Mouse (Mus musculus) testis, postnatal 14 days (tissue): ENCODE measurements around the gene Gm5901.

Experiments used
- DNase-seq: peaks from one replicate; pipeline ENCODE4 v3.0.0; 2021; ENCODE audit warnings: low spot score

The Gm5901 gene

DNA sequence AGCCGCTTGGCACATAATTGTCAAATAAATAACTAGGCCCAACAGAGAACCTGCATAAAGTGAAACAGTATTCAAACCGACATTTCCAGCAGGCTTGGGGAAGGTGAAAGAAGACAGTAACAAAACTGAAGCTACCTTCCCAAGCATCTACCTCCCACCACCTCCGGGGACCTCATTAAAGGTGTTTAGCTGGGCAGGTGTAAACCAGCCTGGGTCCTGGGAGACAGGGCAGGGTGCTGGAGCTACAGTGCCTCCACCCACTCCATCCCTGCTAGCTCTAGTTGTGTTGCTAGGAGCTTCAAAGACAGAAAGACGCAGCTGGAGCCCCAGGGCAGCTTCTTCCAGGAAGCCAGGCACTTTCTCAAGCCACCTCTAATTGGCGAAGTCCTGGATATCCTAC lies 29.4 kb downstream of the Gm5901 start, which contains the start of gene Cnga4:
TSS of gene Cnga4 (plus strand) at position 301 of the 400 bp plus-strand sequence.
- no peak for DNase-seq

DNA sequence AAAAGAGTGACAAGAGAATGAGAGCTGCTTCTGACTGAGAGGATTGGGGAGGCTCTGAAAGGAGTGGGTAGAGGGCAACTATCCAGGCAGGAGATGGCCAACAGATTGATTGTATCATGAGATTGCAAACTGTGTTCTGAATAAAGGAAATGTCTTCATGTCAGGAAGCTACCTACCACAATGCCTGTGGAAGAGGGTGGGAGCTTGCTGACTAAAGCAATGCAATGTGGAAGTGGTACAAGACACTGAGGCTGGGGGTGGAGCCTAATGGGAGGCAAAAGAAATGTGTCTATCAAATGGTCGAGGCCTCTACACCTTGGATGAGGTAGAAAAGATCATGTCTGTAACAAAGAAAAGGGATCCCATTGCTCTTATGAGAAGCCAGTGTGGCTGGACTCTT lies 31.5 kb downstream of the Gm5901 start:
- no peak for DNase-seq

DNA sequence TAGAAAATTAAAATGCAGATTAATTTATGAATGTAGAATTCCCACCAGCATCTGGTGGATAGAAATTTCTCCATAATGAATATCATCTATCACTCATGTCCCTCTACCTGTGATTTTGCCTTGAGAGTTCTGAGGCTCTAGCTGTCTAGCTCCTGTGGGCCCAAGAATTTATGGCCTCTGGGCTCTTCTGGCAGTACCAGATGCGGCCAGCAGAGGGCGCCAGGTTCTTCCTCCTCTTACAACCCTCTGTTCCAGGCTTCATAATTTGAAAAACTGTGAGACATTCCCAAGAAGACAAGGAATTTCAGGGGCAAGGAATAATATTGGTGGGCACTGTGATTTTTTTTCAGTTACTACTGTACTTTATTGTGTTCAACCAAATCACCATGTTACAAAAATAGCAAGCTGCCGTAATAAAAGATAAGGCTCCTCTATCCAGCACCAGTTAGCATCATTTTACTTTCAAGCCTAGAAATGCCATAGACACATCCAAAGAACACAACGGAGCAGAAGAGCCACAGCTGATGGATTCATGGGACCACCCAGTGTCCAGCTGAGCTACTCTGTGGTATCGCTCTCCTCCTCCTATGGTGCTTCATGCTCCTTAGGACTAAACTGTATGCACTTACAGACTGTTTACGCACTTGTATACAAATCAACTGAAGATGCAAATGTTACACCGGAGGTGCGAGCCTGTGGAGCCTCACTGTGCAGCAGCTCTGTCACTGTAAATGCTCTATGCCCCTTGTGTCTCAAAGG lies 37.2 kb downstream of the Gm5901 start:
- peak; percentile 67 for DNase-seq

DNA sequence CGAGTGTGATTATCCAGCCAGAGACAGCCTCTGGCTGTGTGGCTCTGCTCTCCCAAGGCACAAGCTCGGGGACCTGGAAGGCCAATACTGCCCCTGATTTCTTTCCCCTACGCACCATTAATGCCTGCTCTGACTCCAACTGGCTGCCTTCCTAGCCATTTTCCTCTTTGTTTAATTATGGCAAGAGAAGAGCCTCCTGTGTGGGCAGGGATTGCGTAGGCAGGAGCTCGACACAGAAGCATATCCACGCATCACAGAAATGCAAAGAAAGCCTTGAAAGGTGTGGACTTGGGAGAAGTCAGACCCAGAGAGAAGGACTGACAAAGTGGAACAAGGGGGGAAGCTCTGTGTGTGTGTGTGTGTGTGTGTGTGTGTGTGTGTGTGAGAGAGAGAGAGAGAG lies 39.5 kb downstream of the Gm5901 start:
- no peak for DNase-seq

DNA sequence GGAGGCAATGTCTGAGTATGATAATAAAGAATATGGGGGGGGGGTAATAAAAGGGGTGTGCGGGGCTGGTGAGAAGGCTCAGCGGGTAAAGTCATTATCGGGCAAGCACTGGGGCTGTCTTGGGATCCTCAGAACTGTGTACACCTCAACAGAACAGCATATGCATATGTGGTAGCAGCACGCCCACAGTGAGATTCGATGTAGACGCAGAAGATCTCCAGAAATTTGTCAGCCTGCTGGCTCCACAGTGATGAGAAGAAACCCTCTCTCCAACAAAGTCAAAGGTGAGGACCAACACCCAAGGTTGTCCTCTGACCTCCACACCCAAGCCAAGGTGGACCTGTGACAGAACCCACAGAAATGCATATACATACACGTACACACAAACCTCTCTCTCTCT lies 41.7 kb downstream of the Gm5901 start:
- DNase-seq = no peak

DNA sequence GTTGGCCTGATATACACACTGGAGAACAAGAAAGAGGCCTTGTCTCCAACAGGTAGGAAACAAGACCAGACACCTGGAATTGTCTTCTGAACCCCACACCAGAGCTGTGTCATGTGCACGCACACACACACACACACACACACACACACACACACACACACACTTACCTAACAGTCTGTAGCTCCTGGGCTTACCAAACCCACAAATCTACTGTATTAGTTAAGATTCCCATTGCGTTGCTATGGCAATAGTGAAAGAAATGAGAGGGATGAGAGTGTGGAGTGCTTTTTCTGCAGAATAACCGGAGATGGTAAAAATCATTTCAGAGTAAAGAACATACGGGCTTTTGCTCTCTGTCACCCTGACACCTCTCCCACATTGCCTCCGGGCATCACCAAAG lies 43.3 kb downstream of the Gm5901 start:
- DNase-seq = no peak

DNA sequence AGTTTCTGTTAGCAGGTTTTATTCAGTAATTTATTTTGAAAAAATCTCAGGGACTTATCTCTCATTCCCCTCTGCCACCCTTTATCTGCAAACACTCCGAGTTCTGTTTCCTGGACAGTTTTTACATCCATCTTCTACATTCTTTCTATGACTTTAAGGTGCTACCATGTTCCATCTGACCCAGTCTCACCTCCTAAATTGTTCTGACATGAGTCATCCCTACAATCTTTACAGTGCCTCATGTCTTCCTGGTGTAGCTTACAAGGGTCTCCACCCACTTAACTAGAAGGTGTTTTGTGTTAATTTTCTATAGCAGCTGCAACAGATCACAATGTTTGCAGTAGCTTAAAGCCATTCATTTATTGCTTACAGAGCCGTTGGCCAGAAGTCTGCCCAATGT lies 46.1 kb downstream of the Gm5901 start:
- DNase-seq = no peak

DNA sequence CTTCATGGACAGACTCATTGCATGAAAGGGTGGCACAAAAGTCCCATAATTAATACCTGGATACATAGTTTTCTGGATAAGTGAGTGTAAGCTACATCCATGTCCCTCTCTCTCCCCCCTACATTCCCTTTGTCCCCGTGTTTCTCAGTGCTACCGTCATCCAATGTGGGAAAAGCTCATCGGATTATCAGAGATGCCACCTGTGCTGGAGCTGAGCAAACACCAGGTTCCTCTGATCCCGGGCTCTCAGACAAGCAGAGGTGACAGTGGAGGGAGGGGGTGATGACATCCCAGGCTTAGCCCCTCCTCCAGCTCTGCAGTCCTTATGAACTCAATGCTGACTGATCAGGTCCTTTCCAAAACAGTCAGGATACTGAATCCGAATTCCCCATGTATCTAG lies 49.5 kb downstream of the Gm5901 start:
- DNase-seq = no peak

DNA sequence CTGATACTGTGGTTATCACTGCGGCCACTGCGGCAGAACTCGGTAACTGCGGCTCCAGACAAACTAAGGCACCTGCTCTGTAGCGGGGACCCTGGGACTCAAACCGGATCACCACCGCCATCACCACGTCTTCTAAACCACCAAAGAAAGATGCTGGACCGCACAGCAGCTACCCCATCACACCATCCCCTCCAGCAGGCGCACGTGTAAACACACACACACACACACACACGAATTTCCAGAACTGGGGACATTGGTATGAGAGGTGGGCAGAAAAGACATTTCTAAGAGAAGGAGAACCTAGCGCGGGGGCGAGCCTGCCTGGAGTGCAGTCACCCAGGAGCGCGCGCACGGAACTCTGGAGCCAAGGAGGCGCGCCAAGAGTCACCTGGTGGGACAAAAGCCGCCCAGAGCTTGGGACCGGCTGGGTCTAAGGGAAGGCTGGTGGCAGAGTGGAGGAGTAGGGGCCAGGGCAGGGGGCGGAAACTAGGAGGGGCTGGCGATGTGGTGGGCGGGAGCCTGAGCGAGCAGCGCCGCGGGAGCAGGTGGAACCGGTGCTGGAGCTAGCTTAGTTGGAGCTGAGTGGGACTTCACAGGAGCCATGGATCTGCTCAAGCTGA lies 50.7 kb downstream of the Gm5901 start, which contains the start of gene Cckbr:
TSS of gene Cckbr (plus strand) at position 308 of the 620 bp plus-strand sequence.
- DNase-seq = no peak

DNA sequence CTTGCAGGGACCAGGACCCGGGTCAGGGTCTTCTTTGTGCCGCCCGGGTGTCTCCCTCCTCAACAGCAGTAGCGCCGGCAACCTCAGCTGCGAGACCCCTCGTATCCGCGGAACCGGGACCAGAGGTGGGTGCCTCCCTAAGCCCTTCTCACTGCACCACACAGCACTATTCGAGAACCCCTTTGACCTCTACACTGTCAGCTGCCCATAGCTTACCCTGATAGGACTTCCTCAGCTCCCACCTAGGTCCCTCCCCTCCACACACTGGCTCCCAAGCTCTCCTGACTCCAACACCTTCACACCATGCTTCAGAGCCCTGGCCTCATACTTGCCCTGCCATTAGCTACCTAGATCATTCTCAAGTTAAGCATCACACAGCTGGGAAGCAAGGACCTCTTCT lies 51.2 kb downstream of the Gm5901 start:
- DNase-seq = no peak
